Mouse (Mus musculus) cerebellum, adult 2 months (tissue): ENCODE data around the gene Epsti1.

Source experiments
- CTCF ChIP-seq: fragments of 200-500 bp; IDR thresholded peaks from 2 replicates; pipeline ENCODE4 v1.5.1; 2011; ENCODE audit warnings: low read depth, mild to moderate bottlenecking, control low read depth, low read length, moderate library complexity, borderline replicate concordance; ENCODE audit not compliant: insufficient read depth
- POLR2A ChIP-seq: fragments of 200-500 bp; IDR thresholded peaks from 2 replicates; pipeline ENCODE4 v1.6.1; 2011; ENCODE audit warnings: low read length, control low read depth, borderline replicate concordance; ENCODE audit not compliant: insufficient read depth

DNA sequence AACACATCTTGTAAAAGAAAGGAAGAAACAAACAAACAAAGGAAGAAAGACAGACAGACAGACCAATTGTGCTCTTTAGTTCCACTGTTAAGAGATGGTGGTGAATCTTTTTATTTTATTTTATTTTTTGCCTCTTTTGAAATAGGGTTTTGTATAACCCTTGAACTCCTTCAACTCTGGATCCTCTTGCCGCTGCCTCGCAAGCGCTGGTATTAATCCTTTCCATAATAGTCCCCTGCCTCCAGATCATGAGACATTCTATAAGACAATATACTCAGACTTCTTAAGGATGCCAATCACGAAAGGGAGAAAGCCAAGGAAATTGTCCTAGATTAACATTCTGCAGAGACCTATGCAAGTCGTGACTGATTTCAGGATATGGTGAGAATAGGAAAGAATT is 11.7 kb downstream of the Epsti1 start:
- TF ChIP-seq CTCF = no peak
- TF ChIP-seq POLR2A = no peak
